Mouse (Mus musculus) frontal cortex, postnatal 10 days (tissue): ENCODE data around the gene Vhl.

Experiments
- DNase-seq, 2 experiments: peaks; one replicate each; pipeline ENCODE4 v3.0.0; 2022; ENCODE audit warnings: low spot score in 2 of 2, mixed read lengths in 1 of 2

Gene Vhl

DNA sequence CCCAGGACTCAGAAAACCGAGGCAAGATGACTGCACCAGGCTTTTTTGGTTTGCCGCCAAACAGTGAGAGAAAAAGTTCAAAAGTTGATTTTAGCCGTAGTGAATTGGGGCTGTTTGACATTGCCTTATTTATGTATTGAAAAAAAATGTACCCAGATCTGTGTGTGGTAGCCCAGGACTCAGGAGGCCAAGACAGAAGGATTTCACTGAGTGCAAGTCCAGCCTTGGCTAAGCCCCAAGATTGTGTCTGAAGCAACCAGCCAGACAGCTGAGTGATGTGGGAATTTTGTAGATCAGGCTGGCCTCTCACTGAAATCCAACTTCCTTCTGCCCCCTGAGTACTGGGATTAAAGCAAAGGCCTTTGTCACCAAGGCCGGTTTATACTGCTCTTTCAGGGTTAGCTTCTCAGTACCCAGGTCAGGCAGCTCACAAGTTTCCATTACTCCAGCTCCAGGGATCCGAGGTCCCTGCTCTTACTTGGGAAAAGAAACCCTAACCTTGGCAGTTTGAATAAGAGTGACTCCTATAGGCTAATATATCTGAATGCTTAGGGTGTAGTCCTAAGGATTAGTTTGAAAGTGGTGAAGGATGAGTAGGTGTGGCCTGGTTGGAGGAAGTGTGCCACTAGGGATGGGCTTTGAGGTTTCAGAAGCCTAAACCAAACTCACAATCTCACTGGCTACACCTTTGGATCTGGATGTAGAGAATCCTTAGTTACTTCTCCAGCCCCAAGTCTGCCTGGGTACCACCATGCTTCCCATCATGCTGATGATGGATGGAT lies 1.4 kb downstream of the Vhl start:
- DNase-seq: no peak

DNA sequence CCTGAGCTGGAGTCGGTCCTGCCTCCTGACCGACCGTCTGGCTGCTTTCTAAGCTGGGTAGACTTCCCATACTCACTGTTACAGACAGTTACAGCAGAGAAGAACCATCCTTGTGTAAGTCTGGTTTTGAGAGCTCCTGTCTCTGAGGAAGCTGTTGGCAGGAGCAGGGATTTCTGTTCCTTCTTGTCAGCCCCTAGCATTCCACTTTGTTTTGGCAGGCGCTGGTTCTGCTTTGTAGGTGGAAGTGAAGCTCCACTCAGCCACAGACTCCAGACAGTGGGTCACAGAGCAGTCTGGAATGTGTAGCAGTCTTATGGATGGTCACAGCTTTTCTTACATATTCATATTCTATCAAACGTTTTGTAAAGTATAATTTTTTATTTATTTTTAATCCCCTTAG lies 6.6 kb downstream of the Vhl start:
- no peak for DNase-seq

GRCm38 (mm10) chr6:113632863-113633262 lies 9.1 kb downstream of the Vhl start:
- DNase-seq: no peak

- peak; percentile 81 to 93 for DNase-seq
These were observed 14.7 kb downstream of the Vhl start, which contains the start of gene Irak2 for GRCm38 (mm10) chr6:113638302-113639040. Gene Irak2, plus strand, starts transcription at chr6:113638467.

- no peak for DNase-seq
These were observed 15.4 kb downstream of the Vhl start for GRCm38 (mm10) chr6:113639201-113639600.

GRCm38 (mm10) chr6:113642605-113643004 lies 18.8 kb downstream of the Vhl start:
- no peak for DNase-seq

- no peak for DNase-seq
These were observed 19.3 kb downstream of the Vhl start for GRCm38 (mm10) chr6:113643021-113643420.

- no peak for DNase-seq
These were observed 20.2 kb downstream of the Vhl start for GRCm38 (mm10) chr6:113643967-113644366.

DNA sequence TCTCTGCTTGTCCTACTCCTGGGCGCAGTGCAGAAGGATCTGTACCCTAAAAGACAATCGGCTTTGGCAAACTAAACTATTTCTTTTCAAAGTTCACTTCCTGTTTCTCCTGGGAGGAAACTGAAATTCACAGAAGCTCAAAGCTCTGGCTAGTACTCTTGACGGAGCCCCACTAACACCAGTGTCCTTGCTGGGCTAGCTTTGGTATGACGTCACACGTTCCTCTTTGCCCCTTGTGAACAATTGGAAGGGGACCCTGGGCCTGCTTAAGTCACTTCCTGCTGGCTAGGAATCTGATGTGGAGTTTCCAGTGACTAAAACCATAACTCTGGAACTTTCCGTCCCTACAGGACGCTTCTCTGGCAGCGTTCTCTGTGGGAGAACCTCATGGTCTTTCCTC lies 21.0 kb downstream of the Vhl start:
- DNase-seq: peak in 1 of 2 experiments; percentile 25

- peak in 1 of 2 experiments; percentile 16 for DNase-seq
These were observed 25.8 kb downstream of the Vhl start for GRCm38 (mm10) chr6:113649346-113650196.

DNA sequence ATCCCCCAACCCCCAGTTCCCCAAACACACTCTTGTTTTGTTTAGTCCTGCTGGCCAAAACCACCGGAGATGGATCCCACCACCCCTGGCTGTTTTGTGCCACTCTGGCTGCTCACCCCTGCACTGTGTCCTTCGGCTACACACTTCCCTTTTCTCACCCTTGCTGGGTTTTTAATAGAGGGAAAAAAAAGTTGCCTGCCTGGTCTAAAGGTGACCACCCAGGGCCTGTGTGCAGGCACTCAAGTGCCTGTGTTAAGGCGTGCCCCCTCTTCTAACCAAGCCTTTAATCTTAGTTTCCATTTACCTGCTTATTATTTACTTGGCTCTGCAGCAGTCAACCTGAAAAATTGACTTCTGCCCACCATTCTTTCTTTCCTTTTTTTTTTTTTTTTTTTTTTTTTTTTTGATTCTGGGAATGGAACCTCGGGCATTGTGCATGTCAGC lies 26.5 kb downstream of the Vhl start:
- no peak for DNase-seq

- DNase-seq: no peak
These were observed 27.9 kb downstream of the Vhl start for GRCm38 (mm10) chr6:113651626-113652025.

DNA sequence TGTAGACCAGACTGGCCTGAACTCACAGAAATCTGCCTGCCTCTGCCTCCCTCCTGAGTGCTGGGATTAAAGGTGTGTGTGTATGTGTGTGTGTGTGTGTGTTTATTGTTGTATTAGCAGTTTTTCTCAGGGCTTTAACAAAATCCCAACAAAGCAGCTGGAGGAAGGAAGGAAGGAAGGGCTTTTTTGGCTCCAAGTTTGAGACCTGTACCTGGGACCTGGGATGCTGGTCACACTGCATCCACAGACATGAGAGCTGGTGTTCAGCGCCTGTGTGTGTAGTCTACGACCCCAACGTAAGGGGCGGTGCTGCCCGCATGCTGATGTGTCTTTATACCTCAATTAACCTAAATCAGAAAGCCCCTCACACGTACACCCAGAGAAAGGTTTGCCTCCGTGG lies 29.8 kb downstream of the Vhl start:
- no peak for DNase-seq

DNA sequence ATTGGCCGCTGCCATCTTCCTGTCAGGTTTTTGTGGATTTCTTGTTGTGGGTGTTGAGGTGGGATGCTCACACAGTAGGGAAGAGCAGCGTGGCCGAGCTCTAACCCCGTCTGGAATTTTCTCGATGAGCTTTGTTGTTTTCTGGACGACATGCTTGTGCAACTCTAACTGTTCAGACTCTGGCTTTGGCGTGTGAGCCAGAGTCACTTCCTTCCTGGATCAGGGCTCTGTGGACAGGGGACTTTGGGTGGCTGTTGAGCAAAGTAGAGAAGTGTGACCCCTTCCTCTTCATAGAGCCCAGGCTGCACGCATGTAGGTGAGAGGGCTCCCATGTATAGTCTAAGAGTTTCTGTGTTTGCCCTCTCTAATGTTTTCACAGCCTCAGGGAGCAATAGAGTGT lies 30.3 kb downstream of the Vhl start:
- no peak for DNase-seq

DNA sequence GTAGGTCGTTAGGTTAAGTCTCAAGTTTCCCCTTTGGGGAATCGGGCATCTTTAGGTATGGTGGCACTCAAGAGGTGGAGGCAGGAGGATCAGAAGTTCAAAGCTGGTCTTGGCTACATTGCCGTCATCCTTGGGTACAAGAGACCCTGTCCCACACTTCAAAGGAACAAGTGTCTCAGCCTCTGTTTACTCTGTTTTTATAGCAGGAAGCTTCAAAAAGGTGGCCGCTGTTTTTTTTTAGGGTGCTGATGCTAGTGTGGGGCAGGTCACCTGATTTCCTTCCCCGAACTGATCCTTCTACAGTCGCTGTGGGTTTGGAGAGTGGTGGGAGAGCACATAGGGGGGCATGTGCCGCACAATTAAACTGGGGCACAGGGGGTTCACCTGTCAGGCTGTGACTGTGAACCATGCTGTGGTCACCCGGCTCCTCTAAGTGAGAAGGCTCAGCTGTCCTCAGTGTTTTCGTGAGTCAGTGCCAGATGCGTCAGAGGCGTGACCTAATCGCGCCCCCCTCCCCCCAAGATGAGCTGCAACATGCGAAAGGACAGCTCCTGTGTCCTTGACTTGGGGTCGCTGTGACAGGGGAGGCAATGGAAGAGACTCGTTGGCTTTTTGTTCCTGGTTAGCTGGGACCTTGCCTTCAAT lies 31.1 kb downstream of the Vhl start:
- no peak for DNase-seq

DNA sequence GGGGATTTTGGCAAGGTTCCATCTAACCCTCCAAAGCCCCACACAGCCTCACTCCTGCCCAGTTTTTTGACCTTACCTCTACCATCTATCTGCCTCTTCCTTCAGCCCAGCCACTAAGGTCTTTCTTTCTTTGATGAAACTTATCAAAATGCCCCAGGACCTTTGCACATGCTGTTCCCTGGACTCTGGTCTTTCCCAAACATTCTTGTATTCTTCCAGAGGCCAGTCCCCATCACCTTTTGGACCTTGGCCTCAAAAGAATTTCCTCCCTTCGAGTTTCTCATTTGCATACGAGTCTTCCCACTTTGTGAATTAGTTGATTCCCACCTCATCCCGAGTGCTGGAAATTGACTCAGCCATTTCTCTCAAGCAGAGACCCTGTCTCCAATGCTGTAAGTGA lies 31.7 kb downstream of the Vhl start:
- DNase-seq: no peak

- no peak for DNase-seq
These were observed 33.1 kb downstream of the Vhl start for GRCm38 (mm10) chr6:113656847-113657246.

DNA sequence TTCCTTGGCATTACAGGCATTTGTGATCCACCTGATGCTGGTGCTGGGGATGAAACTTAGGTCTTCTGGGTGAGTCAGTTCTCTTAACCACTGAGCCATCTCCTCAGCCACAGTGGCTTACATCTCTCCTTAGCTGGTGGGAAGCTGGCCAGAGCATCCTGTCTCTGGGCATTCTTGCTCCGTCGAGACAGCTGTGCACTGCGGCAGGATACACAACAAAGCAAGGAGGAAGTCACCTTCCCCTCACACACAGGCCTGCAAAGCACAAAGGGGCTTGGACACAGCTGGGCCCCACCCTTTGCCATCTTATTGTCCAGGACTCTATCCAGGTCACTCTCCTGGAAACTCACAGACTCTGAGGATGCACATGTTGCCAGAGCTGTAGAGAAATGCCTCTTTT lies 34.5 kb downstream of the Vhl start:
- DNase-seq: no peak

DNA sequence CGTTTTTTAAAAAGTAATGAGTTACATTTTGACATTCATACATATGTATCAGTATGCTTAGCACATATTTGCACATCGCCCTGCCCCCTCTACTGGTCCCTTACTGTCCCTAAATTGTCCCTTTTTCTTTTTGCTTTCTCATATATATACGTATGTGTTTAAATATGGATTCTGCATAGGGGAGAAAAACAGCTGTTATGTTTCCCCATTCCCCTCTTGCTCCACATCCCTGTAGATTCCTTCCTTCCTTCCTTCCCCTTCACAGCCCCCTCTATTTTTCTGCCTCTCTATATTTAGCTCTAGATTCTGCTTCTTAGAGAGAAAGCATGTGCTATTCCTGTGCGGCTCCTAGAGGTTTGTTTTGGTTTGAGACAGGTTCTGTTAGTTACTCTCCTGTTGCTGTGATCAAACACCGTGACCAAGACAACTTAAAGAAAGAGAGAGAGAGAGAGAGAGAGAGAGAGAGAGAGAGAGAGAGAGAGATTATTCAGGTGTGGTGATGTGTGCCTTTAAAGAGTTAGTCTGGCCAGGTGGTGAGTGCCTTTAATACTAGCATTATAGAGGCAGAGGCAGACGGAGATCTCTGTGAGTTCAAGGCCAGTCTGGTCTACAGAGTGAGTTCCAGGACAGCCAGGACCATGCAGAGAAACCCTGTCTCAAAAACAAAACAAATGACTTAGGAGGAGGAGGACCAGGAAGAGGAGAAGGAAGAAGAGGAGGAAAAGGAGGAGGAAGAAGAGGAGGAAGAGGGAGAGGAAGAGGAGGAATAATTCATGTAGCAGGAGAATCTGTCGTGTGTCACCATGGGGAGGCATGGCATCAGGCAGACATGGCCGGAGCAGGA lies 36.1 kb downstream of the Vhl start:
- DNase-seq: no peak

DNA sequence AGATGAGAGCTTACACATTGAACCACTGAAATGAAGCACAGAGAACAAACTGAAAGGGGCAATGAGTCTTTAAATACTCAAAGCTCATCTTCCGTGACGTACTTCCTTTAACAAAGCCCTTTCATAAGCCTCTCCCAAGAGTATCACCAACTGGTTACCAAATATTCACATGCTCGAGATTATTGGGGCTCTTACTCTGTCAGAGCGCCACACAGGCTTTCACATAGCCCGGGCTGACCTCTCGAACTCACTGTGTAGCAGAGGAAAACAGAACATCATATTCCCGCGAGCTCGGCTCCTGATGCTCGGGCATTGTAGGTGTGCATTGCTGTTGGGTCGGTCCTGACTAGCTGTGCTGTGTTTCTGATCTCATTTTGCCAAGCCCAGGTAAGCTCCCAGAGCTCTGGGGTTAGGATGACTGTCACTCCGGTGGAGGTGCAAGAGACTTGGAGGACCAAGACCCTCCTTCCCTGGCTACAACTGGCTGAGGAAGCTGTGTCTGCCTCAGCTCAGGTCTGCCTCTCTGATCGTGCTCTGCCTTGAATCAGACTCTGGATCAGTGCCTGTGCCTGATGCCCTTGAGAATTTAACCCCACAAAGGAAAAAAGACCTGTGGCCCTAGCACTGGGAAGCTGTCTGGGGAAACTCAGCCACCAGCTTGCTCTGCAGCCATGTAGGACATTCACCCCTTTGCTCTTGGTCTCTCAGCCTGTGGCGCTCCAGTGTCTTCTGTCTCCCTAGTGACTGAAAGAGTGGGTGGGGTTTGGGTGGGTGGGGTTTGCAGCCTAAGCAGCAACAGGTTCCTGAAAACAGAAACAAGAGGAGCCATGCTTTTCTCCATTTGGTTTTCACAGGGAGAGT lies 37.0 kb downstream of the Vhl start:
- DNase-seq: no peak
